Mouse (Mus musculus): Measurements from ENCODE around the gene Ckap5. TPM values are rescaled to one million over a fixed set of nuclear protein-coding genes. Genes with fewer than 3 reads are reported as not detected.

Ckap5 gene
- total RNA-seq, 2 experiments from 2014 or later: 119 to 125 TPM

DNA sequence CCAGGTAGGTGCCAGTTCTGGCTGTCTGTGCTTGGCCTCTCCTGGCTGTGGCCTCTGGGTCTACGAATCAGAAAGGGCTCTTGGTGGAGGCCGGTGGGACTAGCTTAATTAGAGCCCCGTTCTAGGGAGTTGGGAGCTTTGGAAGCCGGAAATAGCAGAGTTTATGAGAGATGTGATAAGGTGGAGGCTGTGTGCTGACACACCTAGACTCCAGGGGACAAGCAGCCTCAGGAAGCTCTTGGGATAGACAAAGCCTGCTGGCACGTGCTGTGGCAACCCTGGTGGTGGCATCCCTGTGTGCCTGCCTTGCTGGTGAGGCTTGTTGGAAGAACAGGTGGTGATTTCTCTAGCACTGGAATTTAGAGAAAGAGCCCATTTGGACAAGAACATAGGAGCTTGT is 128.8 kb downstream of the Ckap5 start:
- DNase-seq: no peak

- no peak for DNase-seq
These were observed 129.3 kb downstream of the Ckap5 start for GRCm38 (mm10) chr2:91655827-91656226.

DNA sequence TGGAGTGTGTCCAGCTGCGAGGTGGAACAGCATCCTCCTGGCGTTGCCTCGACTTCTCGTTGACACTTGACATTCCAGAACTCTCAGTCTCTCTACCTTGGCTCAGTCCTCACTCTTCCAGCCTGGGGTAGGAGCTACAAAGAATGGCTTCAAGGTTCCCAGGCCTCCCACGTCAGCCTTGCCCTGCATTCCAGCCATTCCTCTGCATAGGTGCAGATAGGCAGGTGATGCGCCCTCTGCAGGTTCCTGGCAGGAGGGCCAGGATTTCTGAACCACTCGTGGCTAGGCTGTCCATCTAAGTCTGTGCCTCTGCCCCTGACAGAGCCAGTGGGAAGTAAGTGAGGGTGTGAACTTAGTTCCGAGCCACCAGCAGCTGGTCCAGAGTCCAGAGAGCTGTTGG is 130.2 kb downstream of the Ckap5 start:
- DNase-seq: no peak

- no peak for DNase-seq
These were observed 133.1 kb downstream of the Ckap5 start for GRCm38 (mm10) chr2:91659657-91660056.

DNA sequence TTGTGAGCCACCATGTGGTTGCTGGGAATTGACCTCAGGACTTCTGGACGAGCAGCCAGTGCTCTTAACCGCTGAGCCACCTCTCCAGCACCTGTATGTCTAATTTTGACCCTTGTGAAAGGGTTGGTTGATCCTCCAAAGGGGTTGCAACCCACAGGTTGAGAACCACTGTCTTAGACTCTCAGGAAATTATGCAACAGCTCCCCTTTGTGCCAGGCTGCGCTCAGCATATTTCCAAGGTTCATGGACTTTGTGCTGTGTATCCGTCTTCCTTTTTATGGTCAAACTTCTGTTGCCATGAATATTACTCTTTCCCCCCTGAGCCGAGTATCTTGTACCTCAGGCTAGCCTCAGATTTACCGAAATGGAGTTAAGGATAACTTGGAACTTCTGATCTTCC is 134.4 kb downstream of the Ckap5 start:
- DNase-seq: no peak

DNA sequence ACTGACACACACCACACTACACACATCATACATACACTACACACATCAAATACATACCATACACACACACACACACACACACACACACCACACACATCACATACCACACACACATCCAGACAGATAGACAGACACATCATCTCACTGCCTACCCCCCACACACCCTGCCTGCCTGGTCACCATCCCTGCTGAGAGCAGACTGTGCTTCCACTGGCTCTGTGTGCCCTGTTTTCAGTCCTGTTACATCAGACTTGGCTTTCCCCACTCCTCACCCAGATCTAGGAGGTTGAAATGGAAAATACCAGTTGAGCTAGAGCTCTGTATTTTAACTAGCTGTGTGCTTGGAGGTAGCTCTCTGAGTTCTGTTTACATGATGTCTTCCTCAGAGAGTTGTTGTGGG is 138.2 kb downstream of the Ckap5 start:
- no peak for DNase-seq

DNA sequence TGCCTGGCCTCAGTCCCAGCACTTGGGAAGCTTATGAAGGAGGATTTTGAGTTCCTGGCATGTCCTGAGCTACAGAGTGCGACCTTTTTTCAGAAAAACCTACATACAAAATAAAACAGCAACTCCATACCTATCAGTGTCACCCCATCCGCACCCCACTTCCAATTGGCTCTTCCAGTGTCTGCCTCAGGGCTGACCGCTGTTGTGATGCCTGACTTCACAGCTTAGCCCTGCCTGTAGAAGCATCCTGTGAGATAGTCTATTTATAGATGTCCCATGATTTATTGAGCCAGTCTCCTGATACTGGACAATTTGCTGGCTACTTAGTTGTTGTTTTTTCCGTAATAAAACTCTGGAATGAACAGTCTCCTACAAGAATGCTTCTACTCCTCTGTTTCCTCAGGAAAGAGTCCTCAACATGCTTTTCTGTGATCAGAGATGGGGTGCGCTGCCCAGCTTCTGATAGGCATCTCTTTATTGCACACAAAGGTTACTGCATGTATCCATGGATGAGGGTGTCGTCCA is 139.9 kb downstream of the Ckap5 start:
- no peak for DNase-seq

DNA sequence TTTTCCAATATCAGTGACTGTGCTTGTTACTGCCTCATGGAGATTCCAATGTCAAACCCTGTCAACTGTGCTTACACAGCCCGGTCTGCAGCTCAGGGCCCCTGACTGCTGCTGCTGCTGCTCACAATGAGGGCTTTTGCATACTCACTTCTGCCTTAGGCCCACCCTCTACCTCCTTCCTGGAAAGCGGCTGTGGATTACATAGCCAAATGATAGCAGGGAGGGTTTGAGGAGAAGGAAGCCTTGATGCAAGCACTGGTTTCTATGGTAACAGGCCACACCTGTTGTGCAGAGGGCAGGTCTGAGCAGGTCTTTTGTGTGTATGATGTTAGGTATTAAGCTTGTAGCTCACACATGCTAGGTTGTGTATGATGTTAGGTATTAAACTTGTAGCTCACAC is 141.2 kb downstream of the Ckap5 start:
- DNase-seq: no peak

GRCm38 (mm10) chr2:91669326-91669725 is 142.8 kb downstream of the Ckap5 start:
- DNase-seq: no peak

DNA sequence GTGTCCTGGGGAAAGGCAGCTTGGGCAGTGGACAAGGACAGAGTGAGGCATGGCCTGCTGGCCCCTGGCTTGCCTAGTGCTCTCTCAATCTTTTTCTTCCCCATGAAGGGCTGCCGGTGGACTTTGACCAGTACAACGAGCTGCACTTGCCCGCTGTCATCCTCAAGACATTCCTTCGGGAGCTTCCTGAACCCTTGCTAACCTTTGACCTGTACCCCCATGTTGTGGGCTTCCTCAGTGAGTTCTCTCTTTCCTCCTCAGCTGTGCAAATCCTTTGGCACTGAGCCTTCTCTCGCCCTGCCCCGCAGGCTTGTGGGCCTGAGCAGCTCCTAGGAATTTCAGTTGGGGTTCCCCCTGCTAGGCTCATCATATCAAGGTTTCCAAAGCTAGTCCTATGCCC is 143.5 kb downstream of the Ckap5 start:
- no peak for DNase-seq

Other genes with a start within 250 kb of the Ckap5 start
- gene 1110051M20Rik, start 82.1 kb upstream of the Ckap5 start, total RNA-seq (2021): 100 to 1,000 TPM; 121 to 130 TPM
- 10 to 100 TPM; 29.6 to 36.7 TPM for gene Lrp4, start 69.3 kb upstream of the Ckap5 start, total RNA-seq (2021)
- gene F2, start 109.7 kb downstream of the Ckap5 start, total RNA-seq (2021): under 1 TPM in 1 of 2 experiments, not detected in 1; 0.18 TPM
- 10 to 100 TPM; 10.8 to 10.9 TPM for gene Zfp408, start 123.0 kb downstream of the Ckap5 start, total RNA-seq (2021)
- 10 to 100 TPM; 55.7 to 65.1 TPM for gene Arhgap1, start 123.1 kb downstream of the Ckap5 start, total RNA-seq (2021)
- gene Atg13, start 183.8 kb downstream of the Ckap5 start, total RNA-seq (2021): 10 to 100 TPM; 74.0 to 74.4 TPM
- gene Harbi1, start 184.1 kb downstream of the Ckap5 start, total RNA-seq (2021): 1 to 10 TPM; 7.1 to 7.3 TPM
- 10 to 100 TPM; 44.7 to 49.4 TPM for gene Ambra1, start 203.4 kb downstream of the Ckap5 start, total RNA-seq (2021)